Mouse (Mus musculus): ENCODE measurements around the gene Klhdc7a.

Klhdc7a gene

GRCm38 (mm10) chr4:139950876-139951485 is 16.8 kb downstream of the Klhdc7a start:
- peaks cover 19% of the 10 kb centered on the region for H3K4me1 ChIP-seq (replicated peaks; ENCODE audit: low read depth, low read length)
- H3K27me3 ChIP-seq (ENCODE audit: insufficient read depth, low read length) = peaks cover 33% of the 10 kb centered on the region
- peaks cover 16% of the 10 kb centered on the region for H3K9me3 ChIP-seq (ENCODE audit: low read length)
- TF ChIP-seq CTCF (conservative IDR thresholded peaks at IDR 0.05; ENCODE audit: low read length) (no peak), POU5F1 (IDR thresholded peaks at IDR 0.05; ENCODE audit: borderline replicate concordance, low read length) (no peak), NANOG (IDR thresholded peaks at IDR 0.05; ENCODE audit: borderline replicate concordance, low read length) (no peak)
- H3K36me3 ChIP-seq (ENCODE audit: insufficient read depth, low read length) = no peaks in the 10 kb centered on the region
- H3K4me3 ChIP-seq (replicated peaks; ENCODE audit: low read length) = no peak overlapping the region

GRCm38 (mm10) chr4:139950431-139950848 is 17.4 kb downstream of the Klhdc7a start:
- H3K36me3 ChIP-seq (ENCODE audit: insufficient read depth, low read length) = no peaks in the 10 kb centered on the region
- H3K27me3 ChIP-seq (ENCODE audit: insufficient read depth, low read length) = peaks cover 37% of the 10 kb centered on the region
- peaks cover 19% of the 10 kb centered on the region for H3K4me1 ChIP-seq (replicated peaks; ENCODE audit: low read depth, low read length)
- TF ChIP-seq POU5F1 (IDR thresholded peaks at IDR 0.05; ENCODE audit: borderline replicate concordance, low read length) = no peak
- TF ChIP-seq NANOG (IDR thresholded peaks at IDR 0.05; ENCODE audit: borderline replicate concordance, low read length) = 0 out of 2 replicates have a peak, but pooled peaks have one; percentile 54
- peaks cover 16% of the 10 kb centered on the region for H3K9me3 ChIP-seq (ENCODE audit: low read length)
- peak overlapping the region; percentile 64 for H3K4me3 ChIP-seq (replicated peaks; ENCODE audit: low read length)

GRCm38 (mm10) chr4:139948591-139948990 is 19.2 kb downstream of the Klhdc7a start:
- Histone ChIP-seq H3K4me3 (replicated peaks; ENCODE audit: low read length) (no peak overlapping the region), H3K9me3 (ENCODE audit: low read length) (peaks cover 16% of the 10 kb centered on the region), H3K27me3 (ENCODE audit: insufficient read depth, low read length) (peaks cover 37% of the 10 kb centered on the region), H3K4me1 (replicated peaks; ENCODE audit: low read depth, low read length) (peaks cover 37% of the 10 kb centered on the region), H3K36me3 (ENCODE audit: insufficient read depth, low read length) (no peaks in the 10 kb centered on the region)
- TF ChIP-seq POU5F1 (IDR thresholded peaks at IDR 0.05; ENCODE audit: borderline replicate concordance, low read length) (no peak), CTCF (conservative IDR thresholded peaks at IDR 0.05; ENCODE audit: low read length) (no peak), NANOG (IDR thresholded peaks at IDR 0.05; ENCODE audit: borderline replicate concordance, low read length) (no peak)

- Histone ChIP-seq H3K4me1 (replicated peaks; ENCODE audit: low read depth, low read length) (peaks cover 40% of the 10 kb centered on the region), H3K36me3 (ENCODE audit: insufficient read depth, low read length) (no peaks in the 10 kb centered on the region), H3K9me3 (ENCODE audit: low read length) (peaks cover 15% of the 10 kb centered on the region), H3K27me3 (ENCODE audit: insufficient read depth, low read length) (peaks cover 41% of the 10 kb centered on the region), H3K4me3 (replicated peaks; ENCODE audit: low read length) (no peak overlapping the region)
- TF ChIP-seq NANOG (IDR thresholded peaks at IDR 0.05; ENCODE audit: borderline replicate concordance, low read length) (no peak), CTCF (conservative IDR thresholded peaks at IDR 0.05; ENCODE audit: low read length) (peak; percentile 62)
Measured at GRCm38 (mm10) chr4:139947341-139947740, 20.5 kb downstream of the Klhdc7a start.

- no peaks in the 10 kb centered on the region for H3K36me3 ChIP-seq (ENCODE audit: insufficient read depth, low read length)
- TF ChIP-seq NANOG (IDR thresholded peaks at IDR 0.05; ENCODE audit: borderline replicate concordance, low read length) (no peak), CTCF (conservative IDR thresholded peaks at IDR 0.05; ENCODE audit: low read length) (peak; percentile 3; the same call in 1 of the 2 replicates)
- H3K9me3 ChIP-seq (ENCODE audit: low read length) = peaks cover 8% of the 10 kb centered on the region; the same call in 1 of the 2 replicates
- H3K4me1 ChIP-seq (replicated peaks; ENCODE audit: low read depth, low read length) = peaks cover 21% of the 10 kb centered on the region
- peaks cover 11% of the 10 kb centered on the region for H3K27me3 ChIP-seq (ENCODE audit: insufficient read depth, low read length)
- no peak overlapping the region for H3K4me3 ChIP-seq (replicated peaks; ENCODE audit: low read length)
Measured at GRCm38 (mm10) chr4:139941831-139942230, 26.0 kb downstream of the Klhdc7a start.

- Histone ChIP-seq H3K27me3 (ENCODE audit: insufficient read depth, low read length) (peaks cover 26% of the 10 kb centered on the region), H3K4me3 (replicated peaks; ENCODE audit: low read length) (no peak overlapping the region), H3K9me3 (ENCODE audit: low read length) (no peaks in the 10 kb centered on the region), H3K4me1 (replicated peaks; ENCODE audit: low read depth, low read length) (peaks cover 10% of the 10 kb centered on the region; the same call in 1 of the 2 replicates), H3K36me3 (ENCODE audit: insufficient read depth, low read length) (no peaks in the 10 kb centered on the region)
- TF ChIP-seq CTCF (conservative IDR thresholded peaks at IDR 0.05; ENCODE audit: low read length) = no peak
- TF ChIP-seq POU5F1 (IDR thresholded peaks at IDR 0.05; ENCODE audit: borderline replicate concordance, low read length) = no peak
- TF ChIP-seq NANOG (IDR thresholded peaks at IDR 0.05; ENCODE audit: borderline replicate concordance, low read length) = no peak
Measured at GRCm38 (mm10) chr4:139935557-139935956, 32.3 kb downstream of the Klhdc7a start.

GRCm38 (mm10) chr4:139932970-139933801 is 34.6 kb downstream of the Klhdc7a start:
- no peak overlapping the region for H3K4me3 ChIP-seq (replicated peaks; ENCODE audit: low read length)
- H3K27me3 ChIP-seq (ENCODE audit: insufficient read depth, low read length) = peaks cover 44% of the 10 kb centered on the region
- H3K36me3 ChIP-seq (ENCODE audit: insufficient read depth, low read length) = no peaks in the 10 kb centered on the region
- no peaks in the 10 kb centered on the region for H3K9me3 ChIP-seq (ENCODE audit: low read length)
- TF ChIP-seq NANOG (IDR thresholded peaks at IDR 0.05; ENCODE audit: borderline replicate concordance, low read length) = no peak
- TF ChIP-seq POU5F1 (IDR thresholded peaks at IDR 0.05; ENCODE audit: borderline replicate concordance, low read length) = no peak
- TF ChIP-seq CTCF (conservative IDR thresholded peaks at IDR 0.05; ENCODE audit: low read length) = no peak
- peaks cover 22% of the 10 kb centered on the region for H3K4me1 ChIP-seq (replicated peaks; ENCODE audit: low read depth, low read length)

GRCm38 (mm10) chr4:139931790-139932510 is 35.9 kb downstream of the Klhdc7a start:
- H3K9me3 ChIP-seq (ENCODE audit: low read length) = no peaks in the 10 kb centered on the region
- H3K36me3 ChIP-seq (ENCODE audit: insufficient read depth, low read length) = no peaks in the 10 kb centered on the region
- no peak overlapping the region for H3K4me3 ChIP-seq (replicated peaks; ENCODE audit: low read length)
- peaks cover 53% of the 10 kb centered on the region for H3K27me3 ChIP-seq (ENCODE audit: insufficient read depth, low read length)
- TF ChIP-seq POU5F1 (IDR thresholded peaks at IDR 0.05; ENCODE audit: borderline replicate concordance, low read length) = no peak
- TF ChIP-seq NANOG (IDR thresholded peaks at IDR 0.05; ENCODE audit: borderline replicate concordance, low read length) = no peak
- no peak for TF ChIP-seq CTCF (conservative IDR thresholded peaks at IDR 0.05; ENCODE audit: low read length)
- H3K4me1 ChIP-seq (replicated peaks; ENCODE audit: low read depth, low read length) = peaks cover 25% of the 10 kb centered on the region
